Mouse (Mus musculus): ENCODE results near the gene Asic3. TPM values are rescaled to one million over a fixed set of nuclear protein-coding genes. Genes with fewer than 3 reads are reported as not detected.

Asic3 gene
- polyA plus RNA-seq, 1 experiment from 2014 or later: not detected

DNA sequence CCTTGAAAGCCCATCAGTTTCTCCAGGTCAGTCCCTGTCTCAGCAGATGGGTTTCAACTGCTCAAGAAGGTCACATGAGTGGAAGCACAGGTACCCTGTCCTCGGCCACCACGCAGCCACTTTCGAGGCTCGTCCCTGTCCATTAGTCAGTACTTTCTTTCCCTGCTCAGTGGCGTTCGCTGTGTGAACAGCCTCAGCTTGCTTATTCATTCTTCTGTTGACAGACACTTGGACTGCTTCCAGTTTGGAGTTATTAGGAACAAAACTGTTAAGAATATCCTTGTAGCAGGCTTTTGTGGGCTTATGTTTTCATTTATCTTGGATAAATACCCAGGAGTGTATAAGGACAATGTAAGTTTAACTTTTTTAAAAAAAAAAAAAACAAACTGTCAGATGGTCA, 39.0 kb upstream of the Asic3 start:
- no peak overlapping the region for H3K4me3 ChIP-seq (replicated peaks; ENCODE audit: low read depth, low read length)
- peak; percentile 42 for DNase-seq
- H3K27me3 ChIP-seq (ENCODE audit: control insufficient read depth, insufficient read depth, low read length): no peaks in the 10 kb centered on the region
- ATAC-seq (ENCODE audit: low FRiP score, low TSS enrichment): no peak
- WGBS: 53% methylated on average over 6 of the region's 6 CpGs
- no peaks in the 10 kb centered on the region for H3K9me3 ChIP-seq (ENCODE audit: control insufficient read depth, low read length)
- H3K9ac ChIP-seq (replicated peaks; ENCODE audit: low read length): no peak overlapping the region
- H3K4me2 ChIP-seq (ENCODE audit: low read length): no peak overlapping the region
- no peaks in the 10 kb centered on the region for H3K4me1 ChIP-seq (ENCODE audit: control insufficient read depth, insufficient read depth, low read length)
- H3K36me3 ChIP-seq (ENCODE audit: control insufficient read depth, insufficient read depth, low read length): no peaks in the 10 kb centered on the region
- H3K27ac ChIP-seq (replicated peaks; ENCODE audit: low read depth, low read length): no peak overlapping the region

DNA sequence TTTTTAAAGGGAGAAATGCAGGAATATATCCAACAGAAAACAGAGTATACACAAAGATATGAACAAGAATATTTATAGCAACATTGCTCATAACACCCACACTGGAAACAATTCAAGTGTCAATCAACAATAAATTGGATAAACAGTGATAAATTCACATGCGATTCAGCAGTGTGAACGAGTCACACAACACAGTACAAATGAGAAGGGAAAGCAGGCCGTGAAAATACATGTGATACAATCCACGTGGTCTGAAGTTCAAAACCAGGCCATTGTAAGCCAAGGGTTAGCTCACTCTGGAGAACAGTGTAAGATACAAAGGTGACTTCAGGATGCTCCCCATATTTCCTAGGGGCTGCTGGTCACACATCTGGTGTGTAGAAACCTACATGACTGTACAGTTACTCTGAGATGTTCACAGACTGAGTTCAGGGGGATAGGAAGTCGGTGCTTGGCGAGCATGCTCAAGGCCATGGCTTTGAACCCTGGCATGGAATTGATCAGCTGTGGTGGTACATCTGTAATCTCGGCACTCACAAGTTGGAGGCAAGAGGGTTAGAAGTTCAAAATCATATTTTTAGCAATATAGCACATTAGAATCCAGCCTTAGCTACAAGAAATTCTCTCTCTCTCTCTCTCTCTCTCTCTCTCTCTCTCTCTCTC, 38.4 kb upstream of the Asic3 start:
- no peaks in the 10 kb centered on the region for H3K4me1 ChIP-seq (ENCODE audit: control insufficient read depth, insufficient read depth, low read length)
- ATAC-seq (ENCODE audit: low FRiP score, low TSS enrichment) (no peak), DNase-seq (no peak)
- WGBS: 83% methylated on average over 7 of the region's 7 CpGs
- no peaks in the 10 kb centered on the region for H3K9me3 ChIP-seq (ENCODE audit: control insufficient read depth, low read length)
- no peaks in the 10 kb centered on the region for H3K36me3 ChIP-seq (ENCODE audit: control insufficient read depth, insufficient read depth, low read length)
- no peak overlapping the region for H3K4me2 ChIP-seq (ENCODE audit: low read length)
- H3K9ac ChIP-seq (replicated peaks; ENCODE audit: low read length): no peak overlapping the region
- H3K27me3 ChIP-seq (ENCODE audit: control insufficient read depth, insufficient read depth, low read length): no peaks in the 10 kb centered on the region
- H3K27ac ChIP-seq (replicated peaks; ENCODE audit: low read depth, low read length): no peak overlapping the region
- no peak overlapping the region for H3K4me3 ChIP-seq (replicated peaks; ENCODE audit: low read depth, low read length)

DNA sequence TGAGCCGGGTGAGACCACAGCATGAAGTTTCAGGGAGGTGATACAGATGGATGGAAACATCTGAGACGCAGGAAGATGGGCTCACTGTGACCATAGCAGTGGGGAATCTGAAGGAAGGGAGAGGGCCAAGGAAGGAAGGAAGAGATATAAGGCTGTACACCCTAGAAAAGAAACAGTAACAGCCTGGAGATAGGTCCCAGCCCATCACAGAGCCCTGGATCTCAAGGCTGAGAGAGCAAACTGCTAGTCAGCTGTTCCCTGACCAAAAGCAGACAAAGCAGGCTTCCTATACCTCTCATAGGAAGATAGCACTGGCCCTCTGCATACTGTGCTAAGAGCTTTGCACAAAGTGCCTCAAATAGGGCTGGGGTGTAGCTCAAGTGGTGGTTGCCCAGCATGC, 34.5 kb upstream of the Asic3 start:
- Histone ChIP-seq H3K4me3 (replicated peaks; ENCODE audit: low read depth, low read length) (no peak overlapping the region), H3K27ac (replicated peaks; ENCODE audit: low read depth, low read length) (no peak overlapping the region), H3K4me2 (ENCODE audit: low read length) (no peak overlapping the region), H3K36me3 (ENCODE audit: control insufficient read depth, insufficient read depth, low read length) (no peaks in the 10 kb centered on the region), H3K4me1 (ENCODE audit: control insufficient read depth, insufficient read depth, low read length) (peaks cover 7% of the 10 kb centered on the region; the same call in 1 of the 2 replicates), H3K27me3 (ENCODE audit: control insufficient read depth, insufficient read depth, low read length) (no peaks in the 10 kb centered on the region), H3K9me3 (ENCODE audit: control insufficient read depth, low read length) (no peaks in the 10 kb centered on the region), H3K9ac (replicated peaks; ENCODE audit: low read length) (no peak overlapping the region)
- 82% methylated on average over 2 of the region's 2 CpGs for WGBS
- no peak for DNase-seq
- ATAC-seq (ENCODE audit: low FRiP score, low TSS enrichment): no peak

DNA sequence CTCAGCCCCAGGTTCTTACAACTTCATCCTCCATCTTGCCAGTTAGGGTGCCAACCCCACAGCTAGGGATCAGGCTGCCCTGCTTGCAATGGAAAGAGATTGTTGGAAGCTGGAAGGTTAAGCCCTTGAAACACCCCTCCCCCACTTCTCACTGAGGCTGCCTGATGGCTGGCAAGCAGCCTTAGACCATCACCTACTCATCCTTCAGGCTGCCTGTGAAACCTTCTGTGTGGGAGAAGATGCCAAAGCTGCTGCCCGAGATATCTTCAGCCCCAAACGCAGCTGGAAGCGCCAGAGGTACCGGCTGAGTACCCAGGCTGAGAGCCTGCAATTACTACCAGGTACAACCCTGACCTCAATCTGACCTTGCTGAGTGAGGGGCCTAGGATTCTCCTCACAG, 33.7 kb upstream of the Asic3 start:
- H3K4me3 ChIP-seq (replicated peaks; ENCODE audit: low read depth, low read length): no peak overlapping the region
- no peak overlapping the region for H3K4me2 ChIP-seq (ENCODE audit: low read length)
- H3K9me3 ChIP-seq (ENCODE audit: control insufficient read depth, low read length): no peaks in the 10 kb centered on the region
- peaks cover 12% of the 10 kb centered on the region; the same call in 1 of the 2 replicates for H3K4me1 ChIP-seq (ENCODE audit: control insufficient read depth, insufficient read depth, low read length)
- no peak overlapping the region for H3K9ac ChIP-seq (replicated peaks; ENCODE audit: low read length)
- H3K36me3 ChIP-seq (ENCODE audit: control insufficient read depth, insufficient read depth, low read length): no peaks in the 10 kb centered on the region
- WGBS: 82% methylated on average over 4 of the region's 4 CpGs
- no peaks in the 10 kb centered on the region for H3K27me3 ChIP-seq (ENCODE audit: control insufficient read depth, insufficient read depth, low read length)
- H3K27ac ChIP-seq (replicated peaks; ENCODE audit: low read depth, low read length): no peak overlapping the region
- DNase-seq (no peak), ATAC-seq (ENCODE audit: low FRiP score, low TSS enrichment) (no peak)

DNA sequence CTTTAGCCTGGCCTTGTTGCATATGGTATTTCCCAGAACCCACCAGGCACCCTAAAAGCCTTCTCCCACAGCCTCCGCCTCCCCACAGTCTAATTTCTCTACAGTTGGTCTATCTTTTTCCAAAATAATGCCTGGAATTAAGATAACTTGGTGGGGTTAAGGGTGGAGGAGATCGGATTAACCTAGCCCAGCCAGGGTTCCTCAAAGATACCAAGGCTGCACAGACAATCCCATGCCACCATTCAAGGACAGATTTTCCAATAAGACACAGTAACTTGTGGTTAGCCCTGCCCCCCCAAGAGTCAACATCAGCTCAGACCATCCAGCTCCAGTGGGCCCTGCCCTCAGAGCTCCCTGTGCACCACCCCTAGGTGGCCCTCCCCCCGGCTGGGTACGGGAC, 32.7 kb upstream of the Asic3 start:
- WGBS: 90% methylated on average over 4 of the region's 4 CpGs

DNA sequence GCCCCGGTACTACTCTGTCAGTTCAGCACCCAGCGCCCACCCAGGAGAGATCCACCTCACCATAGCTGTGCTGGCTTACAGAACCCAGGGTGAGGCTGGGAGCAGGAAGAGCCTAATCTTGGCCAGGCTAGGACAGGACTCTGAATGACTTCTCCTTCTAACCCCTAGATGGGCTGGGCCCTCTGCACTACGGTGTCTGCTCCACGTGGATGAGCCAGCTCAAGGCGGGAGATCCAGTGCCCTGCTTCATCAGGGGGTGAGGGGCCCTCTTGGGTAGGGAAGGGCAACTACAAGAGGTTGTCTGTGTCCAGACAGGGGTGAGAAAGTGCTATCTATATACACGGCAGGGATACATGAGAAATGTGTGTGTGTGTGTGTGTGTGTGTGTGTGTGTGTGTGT, 31.7 kb upstream of the Asic3 start:
- Histone ChIP-seq H3K9ac (replicated peaks; ENCODE audit: low read length) (no peak overlapping the region), H3K36me3 (ENCODE audit: control insufficient read depth, insufficient read depth, low read length) (no peaks in the 10 kb centered on the region), H3K4me2 (ENCODE audit: low read length) (no peak overlapping the region), H3K4me1 (ENCODE audit: control insufficient read depth, insufficient read depth, low read length) (peaks cover 12% of the 10 kb centered on the region; the same call in 1 of the 2 replicates), H3K27me3 (ENCODE audit: control insufficient read depth, insufficient read depth, low read length) (peaks cover 4% of the 10 kb centered on the region; the same call in 1 of the 2 replicates), H3K27ac (replicated peaks; ENCODE audit: low read depth, low read length) (no peak overlapping the region), H3K4me3 (replicated peaks; ENCODE audit: low read depth, low read length) (no peak overlapping the region), H3K9me3 (ENCODE audit: control insufficient read depth, low read length) (no peaks in the 10 kb centered on the region)
- WGBS: 81% methylated on average over 6 of the region's 6 CpGs
- no peak for DNase-seq
- ATAC-seq (ENCODE audit: low FRiP score, low TSS enrichment): no peak

More for the DNA sequence above, 32.7 kb upstream of the Asic3 start:
- H3K36me3 ChIP-seq (ENCODE audit: control insufficient read depth, insufficient read depth, low read length): no peaks in the 10 kb centered on the region
- no peaks in the 10 kb centered on the region for H3K9me3 ChIP-seq (ENCODE audit: control insufficient read depth, low read length)
- ATAC-seq (ENCODE audit: low FRiP score, low TSS enrichment): no peak
- DNase-seq: no peak
- H3K4me3 ChIP-seq (replicated peaks; ENCODE audit: low read depth, low read length): no peak overlapping the region
- H3K27me3 ChIP-seq (ENCODE audit: control insufficient read depth, insufficient read depth, low read length): no peaks in the 10 kb centered on the region
- no peak overlapping the region for H3K27ac ChIP-seq (replicated peaks; ENCODE audit: low read depth, low read length)
- peaks cover 12% of the 10 kb centered on the region; the same call in 1 of the 2 replicates for H3K4me1 ChIP-seq (ENCODE audit: control insufficient read depth, insufficient read depth, low read length)
- no peak overlapping the region for H3K4me2 ChIP-seq (ENCODE audit: low read length)
- no peak overlapping the region for H3K9ac ChIP-seq (replicated peaks; ENCODE audit: low read length)

DNA sequence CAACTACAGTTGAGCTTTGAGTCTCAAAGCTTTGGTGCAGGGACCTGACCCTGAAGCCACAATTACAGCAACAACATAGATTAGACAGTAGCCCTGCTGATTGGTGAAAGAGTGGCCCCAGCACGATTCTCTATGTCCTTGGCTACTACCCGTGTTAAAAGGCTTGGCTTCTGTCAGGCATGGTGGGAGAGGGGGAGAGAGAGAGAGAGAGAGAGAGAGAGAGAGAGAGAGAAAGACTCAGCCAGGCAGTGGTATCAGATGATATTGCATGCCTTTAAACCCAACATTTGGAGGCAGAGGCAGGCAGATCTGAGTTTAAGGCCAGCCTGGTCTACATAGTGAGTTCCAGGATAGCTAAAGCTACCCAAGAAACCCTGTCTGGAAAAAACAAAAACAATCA, 31.2 kb upstream of the Asic3 start:
- Histone ChIP-seq H3K9me3 (ENCODE audit: control insufficient read depth, low read length) (no peaks in the 10 kb centered on the region), H3K4me3 (replicated peaks; ENCODE audit: low read depth, low read length) (no peak overlapping the region), H3K4me2 (ENCODE audit: low read length) (no peak overlapping the region), H3K27me3 (ENCODE audit: control insufficient read depth, insufficient read depth, low read length) (peaks cover 7% of the 10 kb centered on the region; the same call in 1 of the 2 replicates), H3K27ac (replicated peaks; ENCODE audit: low read depth, low read length) (no peak overlapping the region), H3K9ac (replicated peaks; ENCODE audit: low read length) (no peak overlapping the region), H3K36me3 (ENCODE audit: control insufficient read depth, insufficient read depth, low read length) (no peaks in the 10 kb centered on the region), H3K4me1 (ENCODE audit: control insufficient read depth, insufficient read depth, low read length) (peaks cover 13% of the 10 kb centered on the region; the same call in 1 of the 2 replicates)
- ATAC-seq (ENCODE audit: low FRiP score, low TSS enrichment) (no peak), DNase-seq (no peak)
- WGBS: 68% methylated on average over 2 of the region's 2 CpGs

DNA sequence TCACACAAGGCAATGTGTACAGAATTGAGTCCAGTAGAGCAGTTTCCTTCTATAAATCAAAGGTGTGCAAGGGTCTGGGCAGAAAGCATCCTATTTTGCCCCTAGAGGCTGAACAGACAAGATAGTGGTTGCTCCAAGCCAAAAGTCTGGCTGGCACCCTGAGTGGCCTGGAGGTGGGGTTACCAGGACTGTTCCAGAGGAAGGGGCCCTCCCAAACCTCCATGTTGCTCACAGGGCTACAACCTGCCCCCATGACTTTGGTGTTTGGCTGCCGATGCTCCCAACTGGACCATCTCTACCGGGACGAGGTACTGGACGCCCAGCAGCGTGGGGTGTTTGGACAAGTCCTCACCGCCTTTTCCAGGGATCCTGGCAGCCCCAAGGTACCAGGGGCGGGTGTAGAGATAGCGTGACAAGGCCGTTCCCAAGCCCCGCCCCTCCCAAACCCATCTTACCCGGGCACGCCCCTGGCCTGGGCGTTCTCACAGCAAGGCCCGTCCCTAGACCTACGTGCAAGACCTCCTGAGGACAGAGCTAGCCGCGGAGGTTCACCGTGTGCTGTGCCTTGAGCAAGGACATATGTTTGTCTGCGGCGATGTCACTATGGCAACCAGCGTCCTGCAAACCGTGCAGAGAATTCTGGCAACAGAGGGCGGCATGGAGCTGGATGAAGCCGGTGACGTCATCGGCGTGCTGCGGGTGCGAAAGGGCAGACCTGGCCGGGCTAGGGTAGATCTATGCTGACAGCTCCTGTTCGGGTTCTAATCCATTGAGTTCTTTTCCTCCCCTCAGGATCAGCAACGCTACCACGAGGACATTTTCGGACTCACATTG, 29.9 kb upstream of the Asic3 start:
- ATAC-seq (ENCODE audit: low FRiP score, low TSS enrichment): peak; percentile 87
- H3K9ac ChIP-seq (replicated peaks; ENCODE audit: low read length): peak overlapping the region; percentile 52
- H3K4me2 ChIP-seq (ENCODE audit: low read length): peak overlapping the region; percentile 70
- H3K27me3 ChIP-seq (ENCODE audit: control insufficient read depth, insufficient read depth, low read length): peaks cover 9% of the 10 kb centered on the region; the same call in 1 of the 2 replicates
- under 1% methylated on average over 34 of the region's 34 CpGs for WGBS
- H3K4me1 ChIP-seq (ENCODE audit: control insufficient read depth, insufficient read depth, low read length): peaks cover 24% of the 10 kb centered on the region
- peak; percentile 97 for DNase-seq
- H3K9me3 ChIP-seq (ENCODE audit: control insufficient read depth, low read length): no peaks in the 10 kb centered on the region
- H3K36me3 ChIP-seq (ENCODE audit: control insufficient read depth, insufficient read depth, low read length): no peaks in the 10 kb centered on the region
- peak overlapping the region; percentile 70 for H3K27ac ChIP-seq (replicated peaks; ENCODE audit: low read depth, low read length)
- H3K4me3 ChIP-seq (replicated peaks; ENCODE audit: low read depth, low read length): peak overlapping the region; percentile 39

Measured in midbrain, embryonic 14.5 days (tissue).